Mouse (Mus musculus) testis, adult 2 months (tissue): Measurements from ENCODE around the gene Gm20388.

Experiments
- CTCF ChIP-seq: fragments of 200-500 bp; IDR thresholded peaks from 2 replicates; pipeline ENCODE4 v1.5.1; 2012; ENCODE audit warnings: low read depth, mild to moderate bottlenecking, inconsistent platforms, low read length, moderate library complexity; ENCODE audit not compliant: control insufficient read depth, insufficient read depth, insufficient replicate concordance
- POLR2A ChIP-seq: fragments of 200-500 bp; IDR thresholded peaks from 2 replicates; pipeline ENCODE4 v1.6.1; 2012; ENCODE audit warnings: low read depth, mild to moderate bottlenecking, inconsistent platforms, low read length, moderate library complexity; ENCODE audit not compliant: control insufficient read depth

DNA sequence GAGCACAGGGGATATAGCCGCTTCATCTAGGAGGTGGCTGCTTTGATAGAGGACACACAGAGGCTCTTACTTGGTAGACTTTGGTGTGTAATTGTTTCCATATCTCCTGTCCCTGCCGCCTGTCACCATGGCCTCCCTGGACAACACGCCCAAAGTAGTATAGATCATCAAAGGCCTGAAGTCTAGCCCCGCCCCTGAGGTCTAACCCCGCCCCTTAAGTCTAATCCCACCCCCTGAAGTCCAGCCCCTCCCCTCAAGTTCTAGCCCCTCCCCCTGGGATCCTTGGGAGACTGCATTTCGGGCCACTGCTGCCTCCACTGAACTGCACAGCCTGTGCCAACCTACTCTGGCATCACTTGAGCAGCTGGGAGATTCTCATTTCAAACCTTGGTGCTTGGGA is 1808.3 kb downstream of the Gm20388 start:
- TF ChIP-seq POLR2A (no peak), CTCF (no peak)
